Mouse (Mus musculus) limb, embryonic 12.5 days (tissue): ENCODE results near the gene Xpnpep2. TPM values are rescaled to one million over a fixed set of nuclear protein-coding genes. Genes with fewer than 3 reads are reported as not detected.

ENCODE experiments used
- ATAC-seq: fragments of 200-750 bp; cut with Nextera tagmentation; 2 replicates; pipeline ENCODE4 v1.8.0; 2017; ENCODE audit warnings: low read depth, moderate TSS enrichment; ENCODE audit not compliant: insufficient number of reproducible peaks, insufficient read depth, low FRiP score, low TSS enrichment
- H3K27ac ChIP-seq: fragments of 300-500 bp; sonication (generic); 2 replicates; pipeline ENCODE4 v1.5.1; 2016; ENCODE audit warnings: mild to moderate bottlenecking, moderate library complexity
- H3K27me3 ChIP-seq: fragments of 300-500 bp; sonication (generic); 2 replicates; pipeline ENCODE4 v1.6.1; 2016; ENCODE audit warnings: mild to moderate bottlenecking, moderate library complexity
- H3K36me3 ChIP-seq: fragments of 300-500 bp; sonication (generic); 2 replicates; pipeline ENCODE4 v1.6.1; 2016; ENCODE audit warnings: mild to moderate bottlenecking, moderate library complexity
- H3K4me1 ChIP-seq: fragments of 300-500 bp; sonication (generic); replicated peaks from 2 replicates; pipeline ENCODE4 v1.6.1; 2016
- H3K4me2 ChIP-seq: fragments of 300-500 bp; sonication (generic); 2 replicates; pipeline ENCODE4 v1.6.1; 2016; ENCODE audit warnings: mild to moderate bottlenecking, moderate library complexity
- H3K4me3 ChIP-seq: fragments of 300-500 bp; sonication (generic); replicated peaks from 2 replicates; pipeline ENCODE4 v1.5.1; 2016; ENCODE audit warnings: mild to moderate bottlenecking
- H3K9ac ChIP-seq: fragments of 300-500 bp; sonication (generic); replicated peaks from 2 replicates; pipeline ENCODE4 v1.6.1; 2016; ENCODE audit warnings: mild to moderate bottlenecking, moderate library complexity
- H3K9me3 ChIP-seq: fragments of 300-500 bp; sonication (generic); 2 replicates; pipeline ENCODE4 v1.6.1; 2016; ENCODE audit warnings: mild to moderate bottlenecking, moderate library complexity
- WGBS: fragments of 180-500 bp; shearing (Covaris S2); methylation state at CpG from one replicate; pipeline ENCODE4 v1.1.7; 2016; 5-methylcytosine and 5-hydroxymethylcytosine counted together
- polyA plus RNA-seq: library from polyadenylated mRNA; unstranded; fragments of >200 nt; fragmentation: Nextera tagmentation; extraction: Ambion mirVana; gene quantifications from 2 replicates; pipeline ENCODE4 v1.2.1, GENCODE M21; 2016

Gene Xpnpep2
- polyA plus RNA-seq, 1 experiment from 2014 or later = 2.6 TPM

DNA sequence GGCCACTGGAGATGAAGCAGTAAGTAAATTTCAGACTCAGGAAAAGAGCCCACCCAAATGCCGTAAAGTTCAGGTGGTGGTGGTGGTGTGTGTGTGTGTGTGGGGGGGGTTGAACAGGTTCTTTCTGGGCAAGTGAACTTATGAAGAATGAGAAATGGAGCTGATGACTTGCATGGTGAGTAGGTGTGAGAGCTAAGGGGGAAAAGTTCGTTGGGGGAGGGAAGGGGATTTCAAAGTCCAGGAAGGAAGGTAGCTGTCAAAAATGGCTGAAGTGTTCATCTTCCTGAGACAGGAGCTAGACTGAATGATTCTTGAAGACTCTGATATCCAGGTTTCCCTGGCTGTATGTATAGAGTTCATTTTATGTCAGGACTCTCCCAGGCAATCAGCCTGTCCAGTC, 38.7 kb downstream of the Xpnpep2 start:
- no peak for ATAC-seq
- Histone ChIP-seq H3K27me3 (no peaks in the 10 kb centered on the region; the same call in 1 of the 2 replicates), H3K36me3 (no peaks in the 10 kb centered on the region), H3K9ac (no peak overlapping the region), H3K4me3 (no peak overlapping the region), H3K9me3 (no peaks in the 10 kb centered on the region), H3K27ac (no peak overlapping the region), H3K4me2 (no peak overlapping the region), H3K4me1 (no peaks in the 10 kb centered on the region)
- 83% methylated on average over 2 of the region's 2 CpGs for WGBS

GRCm38 (mm10) chrX:48147741-48148186, 39.2 kb downstream of the Xpnpep2 start:
- 82% methylated on average over 7 of the region's 7 CpGs for WGBS
- no peak for ATAC-seq
- H3K36me3 ChIP-seq = no peaks in the 10 kb centered on the region

GRCm38 (mm10) chrX:48152106-48152505, 43.6 kb downstream of the Xpnpep2 start:
- no peak overlapping the region for H3K9ac ChIP-seq
- peaks cover 4% of the 10 kb centered on the region; the same call in 1 of the 2 replicates for H3K27me3 ChIP-seq
- no peak overlapping the region for H3K4me2 ChIP-seq
- H3K27ac ChIP-seq = no peak overlapping the region
- no peaks in the 10 kb centered on the region for H3K36me3 ChIP-seq
- H3K4me3 ChIP-seq = no peak overlapping the region
- no peaks in the 10 kb centered on the region for H3K4me1 ChIP-seq
- 83% methylated on average over 7 of the region's 7 CpGs for WGBS
- no peaks in the 10 kb centered on the region for H3K9me3 ChIP-seq
- no peak for ATAC-seq

More at GRCm38 (mm10) chrX:48147741-48148186, 39.2 kb downstream of the Xpnpep2 start:
- Histone ChIP-seq H3K9me3 (no peaks in the 10 kb centered on the region), H3K4me1 (no peaks in the 10 kb centered on the region), H3K9ac (no peak overlapping the region), H3K27me3 (no peaks in the 10 kb centered on the region; the same call in 1 of the 2 replicates), H3K4me2 (no peak overlapping the region), H3K27ac (no peak overlapping the region), H3K4me3 (no peak overlapping the region)

GRCm38 (mm10) chrX:48153414-48153813, 44.9 kb downstream of the Xpnpep2 start:
- H3K27ac ChIP-seq = no peak overlapping the region
- no peaks in the 10 kb centered on the region for H3K4me1 ChIP-seq
- no peak overlapping the region for H3K9ac ChIP-seq
- H3K4me3 ChIP-seq = no peak overlapping the region
- peaks cover 4% of the 10 kb centered on the region; the same call in 1 of the 2 replicates for H3K27me3 ChIP-seq
- H3K9me3 ChIP-seq = no peaks in the 10 kb centered on the region
- no peaks in the 10 kb centered on the region for H3K36me3 ChIP-seq
- ATAC-seq = no peak
- H3K4me2 ChIP-seq = no peak overlapping the region
- 78% methylated on average over 2 of the region's 2 CpGs for WGBS

GRCm38 (mm10) chrX:48153949-48154348, 45.4 kb downstream of the Xpnpep2 start:
- Histone ChIP-seq H3K9me3 (no peaks in the 10 kb centered on the region), H3K36me3 (no peaks in the 10 kb centered on the region), H3K9ac (no peak overlapping the region), H3K27me3 (peaks cover 4% of the 10 kb centered on the region; the same call in 1 of the 2 replicates), H3K4me1 (no peaks in the 10 kb centered on the region), H3K4me2 (no peak overlapping the region), H3K4me3 (no peak overlapping the region), H3K27ac (no peak overlapping the region)
- no peak for ATAC-seq
- WGBS = 61% methylated on average over 2 of the region's 2 CpGs

DNA sequence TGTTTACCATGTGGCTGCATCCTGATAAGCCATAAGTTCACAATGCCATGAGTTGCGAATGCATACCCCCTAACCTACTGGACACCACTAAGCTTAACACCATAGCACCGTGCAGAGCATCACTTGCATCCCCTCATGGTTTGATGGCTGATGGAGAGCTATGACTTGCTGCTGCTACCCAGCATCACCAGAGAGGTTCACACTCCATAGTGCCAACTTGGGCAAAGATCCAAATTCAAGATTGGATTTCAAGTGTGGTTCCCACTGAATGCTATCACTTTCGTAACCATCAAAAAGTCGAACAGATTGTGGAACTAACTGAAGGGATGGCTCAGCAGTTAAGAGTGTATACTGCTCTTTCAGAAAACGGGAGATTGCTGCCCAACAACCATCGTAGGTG, 47.0 kb downstream of the Xpnpep2 start:
- Histone ChIP-seq H3K36me3 (no peaks in the 10 kb centered on the region), H3K4me3 (no peak overlapping the region), H3K9ac (no peak overlapping the region), H3K27ac (no peak overlapping the region), H3K27me3 (peaks cover 4% of the 10 kb centered on the region; the same call in 1 of the 2 replicates), H3K9me3 (no peaks in the 10 kb centered on the region), H3K4me2 (no peak overlapping the region), H3K4me1 (no peaks in the 10 kb centered on the region)
- 89% methylated on average over 6 of the region's 6 CpGs for WGBS
- ATAC-seq = no peak

- no peak overlapping the region for H3K4me2 ChIP-seq
- H3K9me3 ChIP-seq = no peaks in the 10 kb centered on the region
- ATAC-seq = no peak
- no peaks in the 10 kb centered on the region for H3K36me3 ChIP-seq
- H3K9ac ChIP-seq = no peak overlapping the region
- H3K4me3 ChIP-seq = no peak overlapping the region
- H3K4me1 ChIP-seq = no peaks in the 10 kb centered on the region
- H3K27ac ChIP-seq = no peak overlapping the region
- H3K27me3 ChIP-seq = peaks cover 4% of the 10 kb centered on the region; the same call in 1 of the 2 replicates
- 87% methylated on average over 8 of the region's 8 CpGs for WGBS
Observed at GRCm38 (mm10) chrX:48157396-48157795, 48.9 kb downstream of the Xpnpep2 start.

DNA sequence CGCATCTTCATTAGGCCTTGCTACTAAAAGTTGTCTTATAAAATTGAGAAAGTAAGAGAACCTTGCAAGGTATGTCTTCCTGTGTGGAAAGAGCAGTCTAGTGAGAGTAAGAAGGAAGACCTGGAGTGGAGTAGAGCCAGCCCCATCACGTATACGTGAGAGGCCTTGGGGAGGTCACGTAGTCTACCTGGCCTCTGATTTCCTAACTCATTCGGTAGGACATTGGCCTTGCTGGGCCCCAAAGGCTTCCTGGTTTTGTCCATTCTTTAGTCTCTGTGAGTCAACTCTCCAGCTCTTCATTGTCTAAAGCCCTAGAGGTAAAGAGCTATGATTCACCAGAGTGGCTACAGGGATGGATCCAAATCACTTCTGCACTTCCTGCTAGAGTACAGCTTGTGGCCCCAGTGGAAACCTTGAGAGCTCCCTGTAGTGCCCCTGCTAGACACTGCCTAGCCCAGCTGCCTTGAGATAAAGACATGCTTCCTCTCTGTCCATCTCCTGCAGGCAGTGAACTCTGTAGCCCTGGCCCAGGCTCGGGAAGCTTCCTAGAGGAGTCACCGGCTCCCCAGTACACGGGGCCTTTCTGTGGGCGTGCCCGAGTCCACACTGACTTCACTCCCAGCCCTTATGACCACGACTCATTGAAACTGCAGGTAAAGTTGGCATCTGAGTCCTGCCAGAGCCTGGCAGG, 49.8 kb downstream of the Xpnpep2 start:
- no peaks in the 10 kb centered on the region for H3K4me1 ChIP-seq
- ATAC-seq = no peak
- no peak overlapping the region for H3K9ac ChIP-seq
- no peak overlapping the region for H3K4me2 ChIP-seq
- H3K27me3 ChIP-seq = peaks cover 4% of the 10 kb centered on the region; the same call in 1 of the 2 replicates
- no peaks in the 10 kb centered on the region for H3K9me3 ChIP-seq
- 91% methylated on average over 11 of the region's 11 CpGs for WGBS
- no peak overlapping the region for H3K27ac ChIP-seq
- H3K4me3 ChIP-seq = no peak overlapping the region
- no peaks in the 10 kb centered on the region for H3K36me3 ChIP-seq

DNA sequence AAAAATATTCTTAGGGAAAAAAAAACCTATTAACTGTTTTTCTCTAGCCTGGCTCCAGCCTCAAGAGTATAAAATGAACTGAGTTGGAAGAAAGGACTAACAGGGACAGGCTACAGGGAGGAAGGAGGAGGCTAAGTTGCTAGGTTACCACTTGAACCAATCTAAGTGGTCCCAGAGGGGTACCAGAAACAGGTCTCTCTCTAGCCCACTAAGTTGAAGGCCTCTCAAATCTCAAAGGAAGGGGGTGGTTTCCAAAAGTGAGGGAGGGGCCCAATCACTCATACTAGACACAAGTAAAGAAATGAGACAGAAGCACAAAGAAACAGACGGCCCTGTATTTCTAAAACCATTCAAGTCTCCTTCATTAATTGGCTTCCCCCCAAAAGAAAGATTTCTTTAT, 61.4 kb downstream of the Xpnpep2 start:
- Histone ChIP-seq H3K9ac (no peak overlapping the region), H3K9me3 (no peaks in the 10 kb centered on the region), H3K4me2 (no peak overlapping the region), H3K27ac (no peak overlapping the region), H3K36me3 (peaks cover 6% of the 10 kb centered on the region; the same call in 1 of the 2 replicates), H3K4me1 (no peaks in the 10 kb centered on the region; the same call in 1 of the 2 replicates), H3K27me3 (no peaks in the 10 kb centered on the region), H3K4me3 (no peak overlapping the region)
- WGBS = 61% methylated on average over 1 of the region's 1 CpGs
- no peak for ATAC-seq

- H3K4me3 ChIP-seq = no peak overlapping the region
- no peak overlapping the region for H3K9ac ChIP-seq
- no peaks in the 10 kb centered on the region; the same call in 1 of the 2 replicates for H3K4me1 ChIP-seq
- H3K4me2 ChIP-seq = no peak overlapping the region
- 0 out of 2 replicates have a peak, but pooled peaks cover 3% of the 10 kb centered on the region for H3K9me3 ChIP-seq
- H3K27me3 ChIP-seq = no peaks in the 10 kb centered on the region
- WGBS = 30% methylated on average over 1 of the region's 1 CpGs
- H3K27ac ChIP-seq = no peak overlapping the region
- peaks cover 10% of the 10 kb centered on the region for H3K36me3 ChIP-seq
- ATAC-seq = no peak
Observed at GRCm38 (mm10) chrX:48170368-48170767, 61.8 kb downstream of the Xpnpep2 start.

DNA sequence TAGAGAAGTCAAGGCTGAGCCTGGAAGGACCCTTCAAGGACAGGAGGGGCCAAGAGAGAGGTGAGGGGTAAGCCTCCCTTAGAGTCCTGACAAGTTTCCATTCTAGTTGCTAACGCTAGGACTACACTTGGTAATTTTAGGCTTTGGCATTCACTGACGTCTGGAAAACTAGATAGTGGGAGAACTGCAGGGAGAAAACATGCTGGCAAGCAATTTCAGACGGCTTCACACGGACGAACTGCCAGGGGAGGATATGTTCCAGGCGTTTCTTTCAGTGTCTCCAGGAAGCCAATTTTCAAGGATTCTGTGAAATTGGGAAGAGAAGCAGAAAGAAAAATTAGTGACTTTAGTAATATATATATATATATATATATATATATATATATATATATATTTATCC, 73.3 kb downstream of the Xpnpep2 start:
- Histone ChIP-seq H3K4me2 (no peak overlapping the region), H3K9ac (no peak overlapping the region), H3K9me3 (no peaks in the 10 kb centered on the region), H3K27me3 (no peaks in the 10 kb centered on the region), H3K4me1 (no peaks in the 10 kb centered on the region), H3K4me3 (no peak overlapping the region), H3K36me3 (peaks cover 13% of the 10 kb centered on the region; the same call in 1 of the 2 replicates), H3K27ac (no peak overlapping the region)
- ATAC-seq = no peak
- WGBS = 78% methylated on average over 6 of the region's 6 CpGs
